Mouse (Mus musculus) midbrain, embryonic 14.5 days (tissue): ENCODE results near the gene 1700086D15Rik. TPM values are rescaled to one million over a fixed set of nuclear protein-coding genes. Genes with fewer than 3 reads are reported as not detected.
A peak's percentile ranks its signal among the peaks of the same experiment; 100 is the strongest.

Experiments used
- ATAC-seq: fragments of 200-750 bp; cut with Nextera tagmentation; 2 replicates; pipeline ENCODE4 v1.8.0; 2017; ENCODE audit warnings: moderate number of reproducible peaks, moderate library complexity; ENCODE audit not compliant: low FRiP score, low TSS enrichment
- DNase-seq: peaks from one replicate; pipeline ENCODE4 v3.0.0-alpha.2; 2015
- H3K27ac ChIP-seq: fragments of 300-500 bp; sonication (generic); replicated peaks from 2 replicates; pipeline ENCODE4 v1.5.1; 2014; ENCODE audit warnings: mild to moderate bottlenecking, low read depth, low read length, moderate library complexity
- H3K27me3 ChIP-seq: fragments of 300-500 bp; sonication (generic); 2 replicates; pipeline ENCODE4 v1.6.1; 2014; ENCODE audit warnings: low read length, control low read depth, mixed read lengths; ENCODE audit not compliant: control insufficient read depth, insufficient read depth
- H3K36me3 ChIP-seq: fragments of 300-500 bp; sonication (generic); 2 replicates; pipeline ENCODE4 v1.6.1; 2014; ENCODE audit warnings: low read length, control low read depth; ENCODE audit not compliant: control insufficient read depth, insufficient read depth
- H3K4me1 ChIP-seq: fragments of 300-500 bp; sonication (generic); 2 replicates; pipeline ENCODE4 v1.6.1; 2014; ENCODE audit warnings: mild to moderate bottlenecking, antibody characterized with exemption, low read length, control low read depth; ENCODE audit not compliant: control insufficient read depth, insufficient read depth
- H3K4me2 ChIP-seq: fragments of 300-500 bp; sonication (generic); 2 replicates; pipeline ENCODE4 v1.6.1; 2014; ENCODE audit warnings: mild to moderate bottlenecking, low read length, moderate library complexity
- H3K4me3 ChIP-seq: fragments of 300-500 bp; sonication (generic); replicated peaks from 2 replicates; pipeline ENCODE4 v1.5.1; 2014; ENCODE audit warnings: low read depth, low read length
- H3K9ac ChIP-seq: fragments of 300-500 bp; sonication (generic); replicated peaks from 2 replicates; pipeline ENCODE4 v1.6.1; 2014; ENCODE audit warnings: mild to moderate bottlenecking, low read length, moderate library complexity
- H3K9me3 ChIP-seq: fragments of 300-500 bp; sonication (generic); 2 replicates; pipeline ENCODE4 v1.6.1; 2016; ENCODE audit warnings: low read length, control low read depth, mixed read lengths; ENCODE audit not compliant: control insufficient read depth
- WGBS: fragments of 180-500 bp; shearing (Covaris S2); extraction: QIAGEN DNeasy Blood & Tissue Kit; methylation state at CpG from one replicate; pipeline ENCODE4 v1.1.7; 2014; 5-methylcytosine and 5-hydroxymethylcytosine counted together
- polyA plus RNA-seq: library from polyadenylated mRNA; unstranded; fragments of >200 nt; fragmentation: Nextera tagmentation; extraction: Ambion mirVana; gene quantifications from 2 replicates; pipeline ENCODE4 v1.2.1, GENCODE M21; 2014

1700086D15Rik gene
- polyA plus RNA-seq, 1 experiment from 2014 or later, result 0.26 TPM

- no peak overlapping the region for H3K4me3 ChIP-seq
- H3K9ac ChIP-seq, result no peak overlapping the region
- no peak overlapping the region for H3K27ac ChIP-seq
- no peaks in the 10 kb centered on the region for H3K9me3 ChIP-seq
- DNase-seq, result no peak
- no peaks in the 10 kb centered on the region for H3K4me1 ChIP-seq
- H3K4me2 ChIP-seq, result no peak overlapping the region
- H3K36me3 ChIP-seq, result no peaks in the 10 kb centered on the region
- WGBS, result 96% methylated on average over 1 of the region's 1 CpGs
- ATAC-seq, result no peak
- H3K27me3 ChIP-seq, result no peaks in the 10 kb centered on the region
Measured at GRCm38 (mm10) chr11:65185114-65185513, 25.4 kb upstream of the 1700086D15Rik start.

DNA sequence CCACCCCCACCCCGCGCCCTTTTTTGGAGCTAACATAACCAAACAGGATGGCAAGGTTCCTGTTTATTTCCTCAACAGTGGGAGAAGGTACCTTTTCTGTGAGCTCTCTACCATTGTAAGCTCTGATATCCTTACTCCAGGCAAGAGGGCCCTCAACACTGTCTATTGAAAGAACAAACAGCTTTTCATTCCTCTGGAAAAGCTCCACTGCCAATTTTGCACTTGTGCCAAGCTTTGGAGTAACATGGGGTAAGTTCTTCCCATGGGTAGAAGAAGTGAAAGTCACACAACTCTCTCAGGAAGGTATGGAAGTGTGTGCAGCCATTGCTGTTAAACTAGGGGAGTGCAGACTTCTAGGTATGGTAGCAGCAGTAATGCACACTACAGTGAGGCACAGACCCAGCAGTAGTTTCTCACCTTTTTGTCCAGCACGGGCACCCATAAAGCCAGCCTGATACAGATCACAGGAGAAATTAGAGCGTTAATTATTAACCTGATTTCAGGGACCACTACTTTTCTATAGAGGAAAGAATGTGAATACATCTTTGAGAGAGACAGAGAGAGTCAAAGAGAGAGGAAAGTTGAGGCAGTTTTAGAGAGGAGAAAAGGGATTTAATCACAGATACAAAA is 10.5 kb upstream of the 1700086D15Rik start:
- ATAC-seq, result no peak
- WGBS, result 88% methylated on average over 4 of the region's 4 CpGs
- Histone ChIP-seq H3K4me1 (no peaks in the 10 kb centered on the region), H3K36me3 (no peaks in the 10 kb centered on the region), H3K27me3 (no peaks in the 10 kb centered on the region), H3K9me3 (no peaks in the 10 kb centered on the region), H3K9ac (no peak overlapping the region), H3K4me2 (no peak overlapping the region), H3K27ac (no peak overlapping the region), H3K4me3 (no peak overlapping the region)
- DNase-seq, result no peak

- under 1% methylated on average over 24 of the region's 27 CpGs for WGBS
- peaks cover 10% of the 10 kb centered on the region; the same call in 1 of the 2 replicates for H3K4me1 ChIP-seq
- peak within 1 kb of the TSS; percentile 70 for H3K27ac ChIP-seq
- no peaks in the 10 kb centered on the region for H3K9me3 ChIP-seq
- H3K27me3 ChIP-seq, result no peaks in the 10 kb centered on the region
- peak within 1 kb of the TSS; percentile 82 for H3K9ac ChIP-seq
- H3K4me2 ChIP-seq, result peak within 1 kb of the TSS; percentile 90
- peak; percentile 86 for DNase-seq
- H3K4me3 ChIP-seq, result peak within 1 kb of the TSS; percentile 88
- ATAC-seq, result peak; percentile 89
- H3K36me3 ChIP-seq, result no peaks in the 10 kb centered on the region
Measured at GRCm38 (mm10) chr11:65162767-65163120, 3.1 kb upstream of the 1700086D15Rik start, which contains the start of gene Arhgap44. Arhgap44 (minus strand) TSS chr11:65162961.

DNA sequence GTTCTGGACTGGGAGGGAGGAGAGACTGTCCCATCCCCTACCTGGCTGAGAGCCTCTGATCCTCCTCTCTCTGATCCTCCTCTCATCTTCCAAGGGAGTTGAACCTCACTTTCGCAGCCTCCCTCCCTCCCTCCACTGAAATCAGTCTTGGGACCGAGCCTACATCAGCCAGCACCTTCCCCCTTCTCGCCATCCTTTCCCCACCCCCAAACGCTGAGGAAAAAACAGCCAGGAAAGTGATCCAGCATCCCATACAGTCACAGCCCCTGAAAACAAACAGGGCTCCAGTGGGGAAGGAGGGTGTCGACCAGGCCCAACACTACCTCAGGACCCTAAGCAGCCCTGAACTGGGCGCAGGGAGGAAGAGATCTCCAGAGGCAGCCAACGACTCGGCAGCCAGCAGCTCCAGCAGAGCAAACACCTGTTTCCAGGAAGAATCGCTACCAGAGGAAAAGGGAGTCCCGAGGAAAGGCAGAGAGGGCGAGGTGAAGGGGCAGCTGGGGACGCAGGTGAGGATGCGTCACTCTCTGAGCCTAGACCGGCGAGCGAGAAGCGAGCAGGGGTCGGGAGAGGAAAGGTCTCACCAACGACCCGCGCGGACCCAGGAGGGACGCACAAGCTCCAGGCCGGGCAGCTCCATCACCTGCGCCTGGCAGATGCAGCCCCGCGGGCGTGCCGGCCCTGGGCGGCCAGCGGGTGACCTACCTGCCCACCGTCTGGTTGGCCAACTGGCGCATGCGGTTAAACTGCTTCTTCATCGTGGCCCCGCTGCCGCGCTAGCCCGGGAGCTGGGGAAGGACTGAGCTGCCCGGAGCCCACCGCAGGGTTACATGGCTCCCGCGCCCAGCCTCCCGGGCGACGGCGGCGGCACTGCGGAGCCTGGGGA is 2.4 kb upstream of the 1700086D15Rik start:
- DNase-seq (no peak), ATAC-seq (peak; percentile 87)
- no peaks in the 10 kb centered on the region for H3K36me3 ChIP-seq
- H3K27ac ChIP-seq, result peak overlapping the region; percentile 70
- peak overlapping the region; percentile 88 for H3K4me3 ChIP-seq
- 1% methylated on average over 46 of the region's 49 CpGs for WGBS
- H3K9ac ChIP-seq, result peak overlapping the region; percentile 82
- H3K9me3 ChIP-seq, result no peaks in the 10 kb centered on the region
- no peaks in the 10 kb centered on the region for H3K27me3 ChIP-seq
- peak overlapping the region; percentile 90 for H3K4me2 ChIP-seq
- peaks cover 10% of the 10 kb centered on the region; the same call in 1 of the 2 replicates for H3K4me1 ChIP-seq

- H3K9ac ChIP-seq, result peak overlapping the region; percentile 82; the same call in 1 of the 2 replicates
- peak overlapping the region; percentile 90 for H3K4me2 ChIP-seq
- peak overlapping the region; percentile 88 for H3K4me3 ChIP-seq
- no peaks in the 10 kb centered on the region for H3K9me3 ChIP-seq
- WGBS, result 63% methylated on average over 7 of the region's 7 CpGs
- peaks cover 10% of the 10 kb centered on the region; the same call in 1 of the 2 replicates for H3K4me1 ChIP-seq
- DNase-seq (no peak), ATAC-seq (no peak)
- no peaks in the 10 kb centered on the region for H3K36me3 ChIP-seq
- H3K27ac ChIP-seq, result no peak overlapping the region
- no peaks in the 10 kb centered on the region for H3K27me3 ChIP-seq
Measured at GRCm38 (mm10) chr11:65160991-65161880, 1.5 kb upstream of the 1700086D15Rik start.

GRCm38 (mm10) chr11:65158658-65158990 is 1.1 kb downstream of the 1700086D15Rik start:
- Histone ChIP-seq H3K27ac (no peak overlapping the region), H3K4me3 (no peak overlapping the region), H3K4me1 (peaks cover 10% of the 10 kb centered on the region; the same call in 1 of the 2 replicates), H3K36me3 (no peaks in the 10 kb centered on the region), H3K4me2 (no peak overlapping the region), H3K27me3 (no peaks in the 10 kb centered on the region), H3K9ac (no peak overlapping the region), H3K9me3 (no peaks in the 10 kb centered on the region)
- DNase-seq (no peak), ATAC-seq (no peak)
- 89% methylated on average over 5 of the region's 5 CpGs for WGBS

- Histone ChIP-seq H3K27ac (no peak overlapping the region), H3K36me3 (no peaks in the 10 kb centered on the region), H3K4me2 (no peak overlapping the region), H3K9me3 (no peaks in the 10 kb centered on the region), H3K9ac (no peak overlapping the region), H3K4me3 (no peak overlapping the region), H3K27me3 (no peaks in the 10 kb centered on the region), H3K4me1 (peaks cover 10% of the 10 kb centered on the region; the same call in 1 of the 2 replicates)
- WGBS, result 93% methylated on average over 20 of the region's 20 CpGs
- DNase-seq, result no peak
- no peak for ATAC-seq
Measured at GRCm38 (mm10) chr11:65157966-65158657, 1.6 kb downstream of the 1700086D15Rik start.

DNA sequence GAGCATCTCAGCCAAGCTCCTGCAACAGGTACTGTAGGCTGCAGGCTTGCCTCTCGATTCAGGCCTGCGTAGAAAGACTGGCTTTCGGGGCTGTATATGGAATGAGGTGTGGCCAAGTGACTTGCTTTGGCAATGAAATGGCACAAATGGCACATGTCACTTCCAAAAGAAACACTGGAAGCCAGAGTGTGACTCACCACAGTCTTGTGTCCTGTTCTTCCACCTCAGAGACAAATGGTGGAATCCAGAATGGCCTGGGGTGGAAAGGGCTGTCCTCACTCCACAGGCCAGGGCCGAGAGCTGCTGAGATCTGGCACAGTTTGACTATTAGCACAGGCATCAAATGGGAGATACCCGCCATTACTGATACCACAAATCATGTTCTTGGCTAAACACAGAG is 6.7 kb downstream of the 1700086D15Rik start:
- H3K9me3 ChIP-seq, result no peaks in the 10 kb centered on the region
- no peak overlapping the region for H3K4me3 ChIP-seq
- no peaks in the 10 kb centered on the region for H3K4me1 ChIP-seq
- ATAC-seq (no peak), DNase-seq (no peak)
- 90% methylated on average over 5 of the region's 5 CpGs for WGBS
- no peaks in the 10 kb centered on the region for H3K36me3 ChIP-seq
- no peaks in the 10 kb centered on the region for H3K27me3 ChIP-seq
- H3K27ac ChIP-seq, result no peak overlapping the region
- H3K9ac ChIP-seq, result no peak overlapping the region
- no peak overlapping the region for H3K4me2 ChIP-seq
